Mouse (Mus musculus) embryo, embryonic 11 days (tissue): ENCODE measurements at regions not wholly inside any gene's neighbourhood (a gene's known extent, or its start where the extent isn't known, plus 50 kb on each side); places are given as distances from the start of the nearest gene placed in this dataset.
A peak's percentile ranks its signal among the peaks of the same experiment; 100 is the strongest.

Experiments
- DNase-seq: peaks from one replicate; pipeline ENCODE4 v3.0.0-alpha.2; 2015

DNA sequence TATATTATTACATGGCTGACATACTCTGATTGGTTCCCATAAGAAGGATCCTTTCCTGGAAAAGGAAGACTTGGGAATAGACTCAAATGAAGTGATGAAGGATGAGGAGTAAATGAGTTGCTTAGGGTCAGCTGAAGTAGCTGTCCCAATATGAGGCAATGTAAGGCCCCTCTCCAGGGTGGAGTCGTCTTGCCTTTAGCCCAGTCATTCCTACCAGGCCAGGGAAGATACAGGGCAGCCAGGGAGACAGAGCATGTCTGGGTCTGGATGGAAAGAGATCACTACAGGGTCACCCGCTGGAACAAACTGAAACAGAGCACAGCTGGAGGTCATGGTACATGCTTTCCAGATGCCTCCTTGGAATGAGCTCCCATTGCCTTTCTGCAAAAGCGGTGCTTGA lies 364.2 kb downstream of the Osr1 start:
- DNase-seq: no peak

DNA sequence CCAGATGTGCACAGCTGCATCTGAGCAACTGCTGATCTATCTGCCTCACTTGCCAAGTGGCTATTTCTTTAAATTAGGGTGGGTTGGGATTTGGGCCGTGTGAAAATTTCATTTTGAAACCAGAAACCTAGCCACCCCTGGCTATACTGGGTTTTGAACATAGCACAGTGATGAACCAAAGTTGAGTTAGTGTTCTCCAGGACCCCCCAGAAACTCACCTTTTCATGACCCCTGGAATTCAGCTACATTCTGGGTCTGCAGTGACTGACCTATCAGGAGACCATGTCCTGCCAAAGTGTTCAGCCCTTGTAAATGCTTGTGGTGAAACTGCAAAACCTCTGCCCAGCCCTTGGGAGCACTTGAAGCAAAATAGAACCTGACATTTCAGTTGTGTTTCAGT lies 371.4 kb downstream of the Osr1 start:
- no peak for DNase-seq

GRCm38 (mm10) chr12:9941823-9942222 lies 371.9 kb downstream of the Osr1 start:
- no peak for DNase-seq

DNA sequence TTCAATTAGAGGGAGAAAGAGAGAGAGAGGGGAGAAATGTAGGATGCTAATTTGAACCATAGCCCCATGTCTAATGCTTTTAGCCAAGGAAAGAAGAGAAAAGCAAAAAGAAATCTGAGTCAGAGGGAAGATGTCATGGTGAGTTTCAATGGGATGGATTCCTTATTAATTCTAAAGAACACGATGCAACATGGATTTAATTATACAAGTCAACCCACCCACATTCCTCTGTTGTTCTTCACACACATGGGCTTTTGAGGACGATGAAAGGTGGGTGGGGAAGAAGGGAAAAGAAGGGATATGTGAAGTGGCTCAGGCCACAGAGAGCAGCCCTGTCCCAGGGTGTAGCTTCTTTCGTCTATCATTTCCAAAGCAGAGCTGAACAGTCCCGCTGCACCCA lies 378.9 kb downstream of the Osr1 start:
- no peak for DNase-seq

DNA sequence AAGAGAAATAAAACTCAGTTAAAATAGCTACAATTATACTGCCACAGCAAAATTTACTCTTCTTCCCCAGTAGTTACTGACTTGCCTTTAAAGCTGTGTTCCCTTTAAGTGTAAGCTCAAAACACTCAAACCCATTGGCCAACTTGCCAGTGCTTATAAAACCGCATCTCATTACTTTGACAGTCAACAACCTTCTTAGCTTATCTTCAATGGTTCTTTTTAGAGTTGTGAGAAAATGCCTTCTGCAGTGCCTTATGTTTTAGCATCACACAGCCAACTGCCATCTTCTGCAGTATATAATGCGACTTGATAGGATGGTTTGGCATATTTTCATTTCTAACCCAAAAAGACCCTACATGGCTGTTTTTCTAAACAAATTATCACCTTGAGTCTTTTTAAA lies 382.5 kb downstream of the Osr1 start:
- no peak for DNase-seq

GRCm38 (mm10) chr12:9954178-9954888 lies 384.4 kb downstream of the Osr1 start:
- DNase-seq: no peak

DNA sequence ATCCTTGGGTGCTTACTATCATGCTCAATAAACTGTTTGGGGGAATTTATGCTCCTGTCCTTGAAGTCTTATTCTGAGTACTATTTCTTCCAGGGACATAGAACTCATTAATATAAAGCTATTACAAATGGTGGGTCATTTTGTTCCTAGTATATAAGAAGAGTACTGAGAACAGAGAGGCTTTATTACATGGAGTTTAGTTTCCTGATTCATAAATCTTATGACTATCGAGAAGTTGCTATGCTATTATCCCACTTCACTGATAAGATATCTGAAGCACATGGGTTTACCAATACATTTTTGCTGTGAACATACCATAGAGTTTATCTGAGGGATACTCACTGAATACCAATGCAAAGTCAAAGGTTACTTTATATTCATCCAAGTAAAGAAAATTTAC lies 399.5 kb downstream of the Osr1 start:
- no peak for DNase-seq

DNA sequence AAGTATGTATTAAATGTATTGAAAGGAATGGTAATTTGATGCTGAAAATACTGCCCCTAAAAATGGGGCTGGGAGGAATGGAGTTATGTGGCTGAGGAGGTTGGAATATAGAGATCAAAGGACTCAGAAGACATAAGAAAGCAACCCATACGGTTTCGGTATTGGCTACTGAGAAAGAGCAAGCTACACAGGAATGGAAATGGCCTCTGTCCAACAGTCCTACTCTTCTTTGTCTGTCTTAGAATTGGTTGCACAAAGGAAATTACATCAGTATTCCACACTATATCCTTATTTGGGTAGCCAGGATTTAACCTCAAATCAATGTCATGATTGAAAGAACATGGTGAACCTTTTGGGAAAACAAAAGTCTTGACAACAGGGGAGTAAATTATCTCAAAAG lies 399.0 kb upstream of the Nt5c1b start:
- no peak for DNase-seq

DNA sequence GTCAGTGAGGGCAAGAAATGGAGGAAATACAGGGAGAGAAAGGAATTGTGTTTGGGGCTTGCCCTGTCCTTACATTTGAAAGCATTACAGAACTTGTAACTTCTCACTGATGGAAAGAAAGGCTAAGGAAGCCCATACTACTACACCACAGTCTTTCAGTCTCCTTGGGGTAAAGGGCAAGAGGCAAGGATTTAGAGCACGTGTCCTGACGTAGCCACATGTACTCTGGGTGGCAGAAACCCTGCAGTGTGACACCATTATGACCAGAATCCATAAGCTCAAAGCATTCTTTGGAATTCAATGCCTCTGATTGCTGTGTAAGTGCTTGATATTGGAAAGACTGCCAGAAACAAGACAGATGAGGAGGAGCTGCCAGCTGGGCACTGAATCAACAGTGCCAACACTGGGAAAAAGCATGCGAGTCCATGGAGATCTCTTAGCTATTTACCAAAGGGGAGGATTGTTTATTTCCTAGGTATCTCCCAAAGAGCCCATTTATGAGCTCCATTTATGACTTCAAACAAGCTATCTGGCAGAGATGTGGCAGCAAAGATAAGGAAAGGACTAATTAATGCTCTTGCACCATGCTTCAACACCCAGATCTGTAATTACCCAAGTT lies 391.2 kb upstream of the Nt5c1b start:
- no peak for DNase-seq

DNA sequence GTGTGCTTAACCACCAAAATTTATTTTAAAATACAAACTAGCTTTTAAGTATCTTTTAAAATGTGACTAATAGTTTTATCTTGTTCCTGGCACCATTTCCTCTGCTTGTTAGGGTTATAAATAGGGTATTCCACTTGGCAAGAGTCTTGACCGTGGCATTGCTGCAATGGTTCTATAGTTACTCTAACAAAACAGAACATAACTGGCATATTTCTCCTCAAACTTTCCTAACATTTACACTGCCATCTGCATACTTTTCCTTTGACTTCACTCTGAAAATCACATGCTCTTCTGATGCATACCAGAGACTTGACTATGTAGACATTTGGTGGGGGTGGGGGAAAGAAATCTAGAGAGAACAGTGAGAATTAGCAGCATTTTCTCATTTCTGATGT lies 390.7 kb upstream of the Nt5c1b start:
- no peak for DNase-seq

- DNase-seq: no peak
Measured at GRCm38 (mm10) chr12:9991305-9991704, 378.5 kb upstream of the Nt5c1b start.

DNA sequence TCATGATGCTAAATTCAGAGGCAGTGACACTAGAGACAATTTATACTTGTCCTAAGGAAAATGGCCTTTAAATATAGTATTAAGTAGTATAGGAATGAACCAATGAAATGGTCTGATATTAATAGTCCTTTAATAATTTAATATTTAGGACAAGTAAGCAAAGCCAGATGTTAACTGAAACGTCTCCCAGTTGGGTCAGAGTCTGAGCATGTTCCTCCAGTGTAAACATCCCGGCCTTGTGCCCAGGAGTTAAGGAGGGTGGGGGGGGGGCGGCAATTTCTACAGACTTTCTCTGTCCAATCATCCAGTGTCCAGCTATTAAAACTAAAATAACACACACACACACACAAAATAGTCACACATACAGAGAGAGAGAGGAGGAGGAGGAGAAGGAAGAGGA lies 374.1 kb upstream of the Nt5c1b start:
- no peak for DNase-seq

DNA sequence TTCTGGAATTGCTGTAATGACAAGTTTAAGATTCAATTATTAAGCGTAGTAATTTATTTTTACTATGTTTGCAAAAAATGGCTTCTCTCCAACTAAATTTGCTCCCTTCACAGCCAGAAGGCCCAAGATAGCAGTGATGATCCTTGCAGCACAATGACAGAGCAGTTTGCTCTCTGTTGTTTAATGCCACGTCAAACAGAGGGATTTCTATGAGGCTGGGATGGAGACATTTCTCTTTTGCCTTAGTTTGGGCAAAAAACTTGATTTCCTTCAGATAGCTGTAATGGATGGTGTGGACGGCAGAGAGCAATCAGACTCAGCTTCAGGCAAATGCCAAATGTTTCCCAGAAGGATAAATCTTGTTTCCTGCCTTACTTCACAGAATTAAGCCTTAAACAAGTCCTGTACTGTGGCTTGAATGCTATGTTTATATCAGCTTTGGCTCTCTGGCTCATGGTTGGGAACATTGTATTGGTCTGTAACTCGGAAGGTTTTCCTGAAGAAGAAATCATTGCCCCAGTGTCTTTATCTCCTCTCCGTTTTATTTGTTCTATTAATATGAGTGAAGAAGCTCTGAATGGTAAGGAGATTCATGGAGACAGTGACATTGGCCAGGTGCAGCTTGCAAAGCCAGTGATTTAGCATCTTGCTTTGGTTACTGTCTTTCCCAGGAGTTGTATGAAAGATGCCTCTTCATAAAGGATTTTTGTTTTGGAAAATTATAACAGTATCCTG lies 373.2 kb upstream of the Nt5c1b start:
- DNase-seq: no peak

DNA sequence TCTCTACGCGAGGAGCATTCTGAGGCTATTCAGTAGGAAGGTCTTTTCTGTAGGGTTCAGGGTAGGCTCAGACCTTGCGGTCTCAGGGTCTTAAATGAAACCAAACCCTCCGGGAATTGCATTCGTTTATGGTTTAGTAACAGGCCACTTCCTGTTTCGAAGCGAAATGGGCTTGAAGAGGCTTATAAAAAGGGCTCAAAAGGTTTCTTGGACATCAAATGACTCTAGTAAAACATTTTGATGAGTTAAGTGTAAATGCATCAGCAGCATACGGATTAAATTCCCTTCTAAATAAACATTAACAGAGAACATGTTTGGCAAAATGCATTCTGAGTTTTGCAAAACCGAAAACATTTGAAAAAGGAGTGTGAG lies 372.6 kb upstream of the Nt5c1b start:
- peak; percentile 36 for DNase-seq

DNA sequence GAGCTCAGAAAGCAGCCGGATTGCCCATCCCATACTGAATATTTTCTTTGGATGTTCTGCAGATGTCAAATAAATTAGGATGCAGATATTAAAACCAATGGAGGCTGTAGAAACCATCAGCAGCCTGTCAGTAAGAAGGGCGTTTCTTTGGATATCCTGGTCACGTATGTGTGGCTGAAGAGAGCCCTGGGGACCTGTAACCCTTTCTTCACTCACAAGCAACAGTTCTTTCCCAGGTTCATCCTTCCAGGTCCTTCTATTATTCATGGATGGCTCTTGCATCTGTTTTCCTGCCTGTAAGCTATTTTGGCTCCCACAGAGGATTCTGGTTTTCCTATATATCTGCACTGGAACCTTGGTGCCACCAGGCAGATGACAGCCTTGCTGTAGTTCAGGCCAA lies 372.2 kb upstream of the Nt5c1b start:
- no peak for DNase-seq

- no peak for DNase-seq
Measured at GRCm38 (mm10) chr12:9999933-10000332, 369.8 kb upstream of the Nt5c1b start.

GRCm38 (mm10) chr12:10008473-10008872 lies 361.3 kb upstream of the Nt5c1b start:
- DNase-seq: no peak

- peak; percentile 24 for DNase-seq
Measured at GRCm38 (mm10) chr12:10016710-10017581, 352.8 kb upstream of the Nt5c1b start.

DNA sequence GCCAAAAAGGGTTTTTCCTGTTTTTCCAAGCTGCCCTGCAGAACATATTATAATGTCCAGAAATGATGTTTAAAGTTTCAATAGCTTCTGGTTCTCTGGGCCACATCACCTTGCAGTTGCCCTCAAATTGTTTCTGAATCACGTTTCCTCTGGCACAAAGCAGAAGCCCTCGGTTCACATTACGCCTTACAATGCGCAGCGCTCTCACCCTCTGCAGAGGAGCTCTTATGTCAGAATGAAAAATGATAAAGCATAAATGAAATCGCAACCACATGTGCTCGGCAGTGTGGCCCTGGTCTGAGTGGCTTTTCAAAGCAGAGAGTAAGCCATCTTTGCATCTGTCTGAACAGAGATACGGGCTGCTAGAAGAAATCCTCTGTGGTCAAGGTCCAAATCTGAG lies 334.3 kb upstream of the Nt5c1b start:
- DNase-seq: peak; percentile 57

DNA sequence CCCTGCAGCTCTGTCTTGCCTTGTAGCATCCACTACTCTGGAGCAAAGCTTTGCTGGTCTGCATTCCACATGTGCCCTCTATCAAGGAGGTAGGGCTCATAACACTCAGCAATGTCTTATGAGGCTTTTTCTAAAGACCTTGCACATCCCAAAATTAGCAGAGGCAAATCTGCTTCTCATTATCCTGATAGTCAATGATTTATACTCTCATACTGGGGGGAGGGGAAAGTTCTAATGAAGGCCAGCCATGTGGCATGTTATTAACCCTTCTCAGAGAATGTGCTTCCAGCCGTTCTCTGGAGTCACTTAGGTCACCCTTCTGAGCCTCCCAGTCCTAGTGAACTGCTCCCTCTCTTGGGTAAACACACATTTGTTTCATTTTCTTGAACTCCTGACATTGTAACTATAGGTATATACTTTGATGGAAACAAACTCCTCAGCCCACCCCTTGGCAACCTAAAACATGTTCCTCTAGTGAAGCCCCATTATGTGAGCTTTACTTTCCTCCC lies 307.7 kb upstream of the Nt5c1b start:
- peak; percentile 76 for DNase-seq

DNA sequence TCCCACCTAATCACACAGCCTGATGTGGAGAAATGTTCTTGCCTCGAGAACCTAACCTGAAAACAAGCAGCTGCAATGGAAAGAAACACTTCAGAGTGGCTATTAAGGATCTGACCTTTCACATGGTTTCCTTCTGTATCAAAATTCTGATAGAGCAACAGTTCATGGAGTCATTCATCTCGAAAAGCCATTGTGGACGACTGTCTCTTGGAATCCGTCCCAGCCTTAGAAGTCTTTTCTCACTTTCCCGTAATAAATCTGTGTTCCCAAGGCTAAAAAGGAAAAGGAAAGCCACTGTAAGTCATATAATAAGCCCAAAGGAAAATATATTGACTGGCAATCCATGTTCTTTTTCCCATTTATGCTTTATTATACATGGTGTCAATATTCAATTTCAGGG lies 291.4 kb upstream of the Nt5c1b start:
- no peak for DNase-seq

DNA sequence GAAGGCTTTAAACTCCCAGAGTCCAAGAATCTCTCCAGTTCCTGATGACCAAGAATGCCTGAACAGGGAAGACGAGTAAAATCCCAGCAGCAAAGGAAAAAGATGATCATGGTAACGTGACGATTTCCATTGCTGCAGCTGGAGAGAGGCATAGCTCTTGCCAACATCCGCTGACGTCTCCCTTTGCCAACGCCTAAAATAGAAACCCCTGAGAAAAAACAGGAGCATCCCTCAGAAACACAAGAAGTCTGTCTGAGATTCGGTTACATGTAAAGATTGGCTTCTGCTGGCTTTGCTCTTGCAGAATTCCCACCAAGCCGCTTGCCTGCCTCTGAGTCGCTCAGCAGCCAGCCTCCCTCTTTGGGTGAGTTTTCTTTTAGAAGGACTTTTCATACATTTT lies 290.3 kb upstream of the Nt5c1b start:
- no peak for DNase-seq

GRCm38 (mm10) chr12:10112874-10113453 lies 256.8 kb upstream of the Nt5c1b start:
- no peak for DNase-seq
